Mouse (Mus musculus) cerebellum, postnatal 4 days (tissue): ENCODE measurements around the gene Pdia5.

ENCODE experiments used
- DNase-seq, 2 experiments: peaks; one replicate each; pipeline ENCODE4 v3.0.0; 2022; ENCODE audit warnings: low spot score in 2 of 2, mixed read lengths in 1 of 2

Pdia5 gene

DNA sequence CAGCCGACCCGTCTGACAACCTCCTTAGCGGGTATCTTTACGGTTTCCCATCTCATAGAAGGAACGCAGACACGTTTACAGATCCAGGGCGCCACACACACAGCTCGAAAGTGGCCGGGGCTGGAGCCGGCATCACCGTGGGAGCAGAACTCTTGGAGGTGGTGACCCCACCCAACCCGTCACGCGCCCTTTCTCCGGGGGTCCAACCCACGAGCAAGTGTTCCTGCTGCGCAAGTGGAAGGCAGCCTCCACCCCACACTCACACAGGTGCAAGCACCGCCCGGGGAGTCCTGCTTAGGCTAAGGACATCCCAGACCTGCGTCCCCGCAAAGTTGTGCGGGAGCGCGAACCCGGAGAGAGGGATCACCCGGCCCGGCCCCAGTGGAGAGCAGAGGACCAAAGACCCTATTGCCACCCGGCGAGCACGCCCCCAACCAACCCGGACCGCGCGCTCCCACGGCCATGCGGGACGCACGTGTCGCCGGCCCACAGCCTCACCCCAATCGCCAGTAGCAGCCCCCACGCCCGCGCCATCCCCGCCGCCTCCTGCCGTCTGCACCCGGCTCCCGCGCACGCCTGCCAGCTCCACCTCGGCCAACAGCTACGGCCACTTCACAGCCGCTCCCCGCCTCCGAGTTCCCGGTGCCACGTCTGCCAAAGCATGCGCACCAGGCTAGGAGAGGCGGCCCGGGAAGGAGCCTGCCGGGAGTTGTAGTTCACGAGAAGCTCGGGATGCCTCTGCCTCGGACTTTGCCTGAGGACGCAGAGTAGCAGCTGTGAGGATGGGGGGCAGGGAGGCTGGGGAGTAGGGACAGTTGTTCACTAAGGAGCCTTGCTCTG is at the start of gene Pdia5:
Pdia5 (minus strand) TSS at position 643 of the 840 bp plus-strand sequence.
- peak; percentile 71 to 84 for DNase-seq

DNA sequence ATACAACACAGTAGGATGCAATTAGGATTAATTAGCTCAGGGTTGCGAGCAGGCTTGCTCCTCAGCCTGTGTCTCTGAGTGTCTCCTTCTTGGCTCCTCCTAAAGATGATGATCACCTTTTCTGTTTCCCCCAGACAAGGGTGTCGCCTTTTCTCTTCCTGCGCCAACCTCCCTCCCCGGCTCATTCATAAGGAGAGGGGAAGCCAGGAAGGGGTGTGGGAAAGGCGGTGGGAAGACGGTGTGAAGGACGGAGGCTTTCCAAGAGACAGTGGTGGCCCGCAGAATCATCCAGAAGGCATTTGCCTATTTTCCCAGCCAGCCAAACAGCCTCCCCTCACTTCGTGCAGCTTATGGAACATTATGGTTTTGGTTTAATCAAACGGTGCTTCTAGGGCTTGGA is 48.4 kb upstream of the Pdia5 start:
- DNase-seq = no peak

DNA sequence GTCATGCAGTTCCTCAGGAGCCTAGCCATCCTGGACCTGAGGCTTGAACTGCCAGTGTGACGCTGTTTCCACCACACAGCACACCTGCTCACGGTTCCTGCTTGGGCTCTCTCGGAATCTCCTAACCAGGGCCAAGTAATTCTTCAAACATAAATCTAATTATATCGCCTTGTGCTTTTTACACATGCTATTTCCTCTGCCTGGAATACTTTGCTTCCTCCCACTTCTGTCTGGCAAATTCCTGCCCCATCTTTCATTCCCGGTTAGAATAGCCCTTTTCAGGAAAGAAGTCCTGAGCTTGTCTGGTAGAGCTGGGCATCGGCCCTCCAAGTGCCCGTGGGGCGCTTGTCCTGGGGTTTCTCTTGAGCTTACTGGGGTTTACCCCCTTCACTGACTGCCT is 47.0 kb upstream of the Pdia5 start:
- no peak for DNase-seq

DNA sequence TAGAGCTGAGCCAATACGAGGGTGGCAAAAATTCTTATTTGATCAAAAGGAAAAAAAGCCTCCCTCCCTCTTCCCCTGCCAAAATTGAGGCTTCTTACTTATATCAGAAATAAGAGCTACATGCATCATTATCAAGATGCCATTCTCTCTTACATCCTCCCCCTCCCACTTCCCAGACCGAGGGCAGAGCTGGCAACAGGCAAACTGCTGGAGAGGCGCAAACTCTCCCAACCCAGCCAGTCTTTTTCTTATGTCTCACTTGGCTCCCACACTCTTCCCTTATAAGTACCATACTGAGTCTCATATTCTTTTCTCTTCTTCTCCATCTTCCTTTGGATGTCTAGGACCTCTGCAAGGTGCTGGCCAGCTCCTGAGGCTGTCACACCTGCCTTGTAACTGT is 44.0 kb upstream of the Pdia5 start:
- DNase-seq = no peak

DNA sequence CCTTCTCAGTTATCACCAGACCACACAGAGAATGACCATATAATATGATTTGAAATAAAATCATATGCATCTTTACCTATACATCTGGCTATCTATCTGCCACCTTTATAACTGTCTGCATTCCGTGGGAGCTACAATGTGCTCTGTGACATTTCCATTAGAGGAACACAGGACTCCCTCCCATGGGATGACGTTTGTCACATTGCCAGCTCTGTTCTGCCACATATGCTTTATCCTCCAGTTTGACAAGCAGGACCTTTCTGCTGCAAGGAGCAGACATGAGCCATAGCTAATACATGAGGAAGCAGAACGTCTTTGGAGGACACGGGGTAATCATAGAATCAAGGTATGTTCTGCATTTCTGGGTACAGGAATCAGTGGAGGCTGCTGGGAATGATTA is 33.5 kb upstream of the Pdia5 start:
- DNase-seq = peak in 1 of 2 experiments; percentile 35

DNA sequence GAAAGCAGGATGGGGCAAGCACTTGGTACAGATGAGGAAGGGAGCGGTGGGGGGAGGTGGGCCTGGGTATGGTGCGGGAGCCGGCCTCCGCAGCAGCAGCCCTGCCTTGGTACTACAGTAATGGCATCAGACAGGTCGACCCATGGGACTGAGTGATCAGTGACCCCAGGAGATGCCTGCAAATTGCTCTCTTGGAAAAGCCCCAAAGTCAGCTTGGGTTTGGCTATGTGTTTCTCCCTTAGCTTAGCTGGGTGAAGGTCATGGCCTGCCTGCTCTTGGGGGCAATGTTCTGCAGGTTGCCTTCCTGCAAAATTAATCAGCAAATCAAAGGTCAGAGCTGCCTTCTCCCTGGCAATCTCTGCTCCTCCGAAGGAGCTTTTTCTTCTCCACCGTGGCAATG is 28.6 kb upstream of the Pdia5 start:
- DNase-seq = no peak

DNA sequence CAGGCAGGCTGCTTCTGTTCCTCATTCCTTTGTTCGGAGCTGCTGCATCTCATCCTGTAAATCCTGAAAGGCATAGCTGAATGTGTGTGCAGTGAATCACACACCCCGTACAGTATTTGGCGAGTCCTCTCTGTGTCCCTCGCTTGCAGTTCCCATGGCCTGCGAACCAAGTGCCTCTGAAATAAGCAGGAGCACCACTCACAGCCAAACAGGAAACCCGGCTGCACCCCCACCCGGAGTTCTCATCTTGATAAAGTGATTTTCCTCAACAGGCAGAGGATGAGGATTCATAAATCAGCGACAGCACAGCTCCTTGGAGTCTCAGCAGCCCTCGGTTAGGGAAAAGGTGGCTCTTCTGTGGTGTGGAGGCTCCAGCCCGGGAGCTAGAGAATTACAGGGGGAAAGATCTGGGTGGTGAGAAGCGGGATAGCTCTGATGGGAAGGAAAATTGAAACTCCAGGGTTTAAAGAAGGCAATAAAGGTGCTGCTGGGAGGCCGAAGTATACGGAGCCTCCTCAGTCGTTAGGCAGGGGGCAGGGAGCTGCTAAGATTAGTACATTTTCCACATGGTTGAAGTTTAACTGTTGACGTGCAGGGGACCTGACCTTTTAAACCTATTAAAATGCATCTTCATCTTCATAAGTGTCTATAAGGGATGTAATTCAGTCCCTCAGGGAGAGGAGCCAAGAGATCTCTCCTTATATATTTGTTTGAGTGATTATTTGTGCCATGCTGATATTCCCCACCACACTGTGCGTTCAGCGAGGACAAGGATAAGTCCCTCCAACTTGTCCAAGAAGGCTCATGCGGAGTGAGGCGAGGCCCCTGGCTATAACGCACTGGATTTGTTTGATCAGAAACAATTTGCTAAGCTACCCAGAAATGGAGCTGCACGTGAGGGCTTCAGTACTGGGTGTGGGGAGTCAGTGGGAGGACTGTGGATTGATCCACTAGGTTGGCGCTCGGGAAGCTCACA is 27.6 kb upstream of the Pdia5 start:
- DNase-seq = no peak

DNA sequence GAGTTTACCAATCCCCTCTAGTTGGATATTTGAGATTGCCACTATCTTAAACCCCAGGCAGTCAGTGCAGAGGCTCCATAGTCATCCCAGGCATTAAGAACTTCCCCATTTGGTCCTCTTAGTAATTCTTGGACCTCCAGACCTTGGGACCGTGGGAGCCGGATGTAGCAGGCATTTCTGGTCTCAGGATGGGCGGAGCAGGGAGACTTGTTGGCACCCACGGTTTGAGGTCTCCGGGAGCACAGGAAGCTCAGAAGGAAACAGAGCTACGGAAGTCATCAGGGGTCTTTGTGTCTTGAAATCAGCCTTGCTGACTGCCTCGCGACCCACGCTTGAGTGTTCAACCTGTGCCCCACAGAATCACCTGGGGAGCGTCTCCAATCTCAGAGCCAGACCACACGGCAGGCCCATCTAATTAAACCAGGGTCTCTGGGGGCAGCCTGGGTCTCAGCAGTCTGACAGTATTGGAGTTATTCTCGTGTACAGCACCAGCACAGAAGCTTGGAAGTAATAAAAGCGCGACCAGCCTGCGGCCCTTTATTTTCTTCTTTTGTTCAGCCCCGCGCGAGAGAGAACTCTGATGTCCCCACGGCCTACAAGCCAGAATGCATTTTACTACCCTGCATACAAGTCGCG is 25.4 kb upstream of the Pdia5 start:
- no peak for DNase-seq

DNA sequence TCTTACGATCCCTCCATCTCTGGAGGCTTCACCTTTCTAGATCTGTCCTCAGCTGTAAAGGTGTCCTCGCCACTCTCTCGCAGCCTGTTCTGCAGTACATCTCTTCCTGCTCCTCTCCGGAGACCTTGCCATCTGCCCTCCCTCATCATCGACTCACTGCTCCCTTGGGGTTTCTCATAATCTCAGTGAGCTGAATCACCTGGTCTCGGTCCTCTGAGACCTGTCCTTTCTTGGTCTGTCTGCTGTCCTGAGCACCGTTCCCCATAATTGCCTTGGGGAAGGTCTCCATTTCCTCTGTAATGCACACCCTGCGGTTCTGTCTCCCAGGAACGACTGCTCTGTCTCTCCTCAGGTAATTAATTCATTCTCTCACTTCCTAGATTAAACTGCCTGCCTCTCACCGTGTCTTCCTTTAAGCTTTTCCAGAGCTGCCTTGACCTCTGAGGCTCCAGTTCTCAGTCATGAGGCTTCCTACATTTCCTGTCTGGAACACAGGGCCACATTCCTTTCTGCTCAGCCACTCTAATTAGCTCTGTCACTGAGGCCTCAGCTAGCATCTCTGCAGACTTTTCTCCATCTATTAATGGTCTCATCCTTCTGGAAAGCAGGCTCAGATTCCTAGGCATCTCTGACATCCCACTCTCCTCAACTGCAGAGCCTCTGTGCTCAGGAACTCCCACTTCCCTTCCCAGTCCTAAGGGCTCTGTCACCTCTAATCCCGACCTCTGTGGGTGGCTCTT is 18.8 kb upstream of the Pdia5 start:
- no peak for DNase-seq

DNA sequence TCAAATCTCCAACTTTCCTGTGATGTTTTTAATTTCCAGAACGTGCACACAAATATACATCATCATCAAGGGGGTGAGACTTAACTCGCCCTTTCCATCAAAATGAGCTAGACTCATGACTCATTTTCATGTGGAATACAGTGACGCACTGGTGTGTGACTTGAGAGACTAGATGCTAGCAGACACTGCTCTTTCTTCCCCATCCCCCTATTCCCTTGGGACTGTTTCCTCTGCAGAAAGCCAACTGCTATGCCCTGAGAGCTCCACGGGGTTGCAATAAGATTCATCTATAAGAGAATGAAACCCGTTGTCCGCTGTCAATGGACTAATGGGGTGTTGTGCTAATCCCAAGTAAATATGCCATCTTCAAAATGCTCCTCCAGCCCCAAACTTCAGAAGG is 17.9 kb upstream of the Pdia5 start:
- DNase-seq = no peak

DNA sequence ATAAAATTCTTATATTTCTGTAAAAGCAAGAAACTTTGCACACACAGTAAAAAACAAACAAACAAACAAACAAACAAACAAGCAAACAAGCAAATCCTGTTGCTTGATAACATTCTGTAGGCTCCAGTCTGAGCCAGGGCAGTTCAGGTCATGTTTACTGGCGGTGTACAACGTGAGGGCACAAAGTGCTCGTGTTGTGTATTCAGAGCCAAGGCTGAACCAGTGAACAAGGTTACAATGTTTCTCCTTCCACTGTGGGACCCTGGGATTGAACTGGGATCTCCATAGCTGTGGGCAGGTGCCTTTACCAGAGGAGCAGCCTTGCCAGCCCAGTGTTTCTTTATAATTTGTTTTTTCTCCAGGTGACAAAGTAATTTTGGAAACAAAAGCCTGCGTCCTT is 15.1 kb upstream of the Pdia5 start:
- DNase-seq = no peak

DNA sequence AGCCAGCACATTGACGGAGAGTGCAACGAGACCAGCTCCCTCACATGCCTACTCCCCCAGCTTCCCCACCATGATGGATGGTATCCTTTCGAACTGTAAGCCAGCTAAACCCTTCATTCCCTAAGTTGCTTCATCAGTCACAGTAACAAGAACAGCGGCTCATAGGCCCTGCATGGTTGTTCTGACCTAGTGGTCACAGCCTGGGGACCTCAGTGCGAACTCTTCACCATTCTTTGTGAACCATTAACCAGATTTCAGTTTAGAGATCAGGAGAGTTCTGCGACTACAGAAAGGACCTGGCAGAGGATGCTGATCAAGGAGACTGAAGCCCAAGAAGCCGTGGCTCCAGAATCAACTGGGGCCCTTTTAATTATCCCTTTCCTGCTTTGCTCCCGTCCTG is 13.6 kb upstream of the Pdia5 start:
- no peak for DNase-seq

DNA sequence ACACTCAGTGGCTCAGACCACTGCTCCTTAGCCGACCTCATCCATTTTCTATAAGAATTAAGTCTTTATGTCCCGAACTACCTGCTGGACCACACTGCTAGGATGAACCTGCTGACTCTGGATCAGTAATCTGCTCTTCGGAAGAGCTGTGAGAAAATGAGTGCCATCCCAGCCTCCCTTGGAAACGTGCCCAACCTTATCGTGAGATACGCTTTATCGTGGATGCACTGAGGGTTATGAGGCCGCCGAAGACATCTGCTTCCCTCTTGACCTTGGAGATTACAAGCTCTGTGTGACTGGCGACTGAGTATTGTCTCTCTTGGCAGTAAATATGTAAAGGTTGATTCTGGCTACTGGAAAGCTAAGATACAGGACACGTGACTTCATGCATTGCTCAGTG is 11.8 kb upstream of the Pdia5 start:
- no peak for DNase-seq

DNA sequence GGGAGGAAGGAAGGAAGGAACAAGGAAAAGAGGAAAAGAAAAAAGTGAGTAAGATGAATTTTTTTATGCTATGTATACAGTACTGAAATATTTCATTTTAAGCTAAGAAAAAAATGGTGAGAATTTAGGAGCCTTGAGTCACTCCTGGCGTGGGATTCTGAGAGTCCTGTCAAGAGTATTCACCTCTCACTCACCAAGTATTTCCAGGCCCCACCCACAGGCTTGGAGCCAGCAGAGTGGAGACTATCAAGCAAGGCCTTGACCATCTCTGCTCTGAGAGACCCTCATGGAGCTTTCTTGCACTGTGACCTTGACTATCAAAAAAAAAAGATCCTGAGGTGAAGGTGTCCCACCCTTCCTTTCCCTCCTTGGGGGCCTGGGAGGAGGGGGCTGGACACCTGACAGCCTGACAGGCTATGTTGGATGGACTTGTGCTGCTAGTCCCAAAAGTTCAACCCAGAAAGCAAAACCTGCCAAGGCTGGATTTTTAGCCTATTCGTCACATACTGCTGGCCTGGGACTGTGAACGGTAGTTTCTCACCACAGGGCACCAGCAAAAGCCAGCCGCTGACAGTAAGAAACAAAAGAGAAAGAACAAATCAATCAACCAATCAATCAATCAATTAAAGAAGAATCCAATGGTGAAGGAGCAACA is 10.6 kb upstream of the Pdia5 start:
- no peak for DNase-seq

DNA sequence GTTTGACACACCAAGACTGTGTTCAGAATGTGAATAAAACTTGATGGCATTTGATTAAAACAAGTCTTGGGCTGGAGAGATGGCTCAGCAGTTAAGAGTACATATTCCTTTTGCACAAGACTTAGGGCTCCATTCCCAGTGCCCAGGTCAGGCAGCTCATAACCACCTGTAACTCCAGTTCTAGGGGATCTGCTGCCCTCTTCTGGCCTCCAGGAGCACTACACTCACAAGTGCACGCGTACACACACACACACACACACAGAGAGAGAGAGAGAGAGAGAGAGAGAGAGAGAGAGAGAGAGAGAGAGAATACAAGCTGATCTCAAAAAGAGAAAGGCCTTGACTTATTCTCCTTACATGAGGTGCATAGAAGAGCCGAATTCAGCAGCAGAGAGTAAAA is 9.7 kb upstream of the Pdia5 start:
- DNase-seq = no peak

DNA sequence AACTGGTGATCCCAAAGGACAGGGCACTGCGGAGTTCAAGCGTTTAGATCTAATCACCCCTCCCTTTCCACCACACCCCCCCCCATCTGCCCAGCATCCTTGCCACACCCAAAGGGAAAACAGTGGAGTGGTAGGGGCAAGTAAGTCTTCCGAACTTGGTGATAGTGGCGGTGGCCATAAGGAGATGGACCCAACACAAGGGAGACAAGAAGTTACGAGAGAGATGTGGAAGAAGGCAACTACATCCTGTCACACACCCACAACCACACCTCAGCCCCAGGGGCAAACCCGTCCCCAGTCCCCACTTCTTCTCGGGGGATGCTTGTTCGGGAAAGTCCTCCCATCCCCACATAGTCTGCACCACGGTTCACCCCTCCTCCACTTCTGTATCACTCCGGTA is 880 bp downstream of the Pdia5 start:
- DNase-seq = no peak

DNA sequence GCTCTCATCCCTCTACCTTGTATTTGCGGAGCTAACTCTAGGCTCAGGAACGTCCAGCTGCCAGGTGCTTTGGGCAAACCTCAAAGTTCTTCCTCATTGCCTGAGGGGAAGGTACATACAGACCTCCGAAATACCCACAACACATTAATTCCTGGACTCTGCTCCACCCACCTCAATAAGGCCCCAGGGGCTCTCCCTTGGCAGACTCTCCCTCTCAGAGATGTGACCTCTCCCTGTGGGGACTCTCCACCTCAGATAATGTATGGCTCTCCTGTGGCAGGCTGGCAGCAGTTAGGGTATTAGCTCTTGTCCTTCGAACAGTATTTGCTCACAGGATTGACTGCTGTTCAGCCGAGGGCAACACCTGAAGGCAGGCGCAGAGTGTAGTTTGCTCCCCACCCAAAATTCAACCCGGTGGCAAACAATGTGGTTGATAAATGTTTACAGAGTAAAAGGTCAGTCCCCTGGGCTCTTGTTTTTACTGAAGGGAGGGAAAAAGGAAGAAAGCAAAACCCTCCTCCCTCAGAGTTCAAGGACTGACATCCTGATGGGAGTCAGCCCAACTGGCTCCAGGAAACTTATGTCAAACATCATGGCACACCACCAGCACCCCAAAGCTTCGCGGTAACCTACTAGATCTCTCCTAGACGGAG is 1.5 kb downstream of the Pdia5 start:
- no peak for DNase-seq

DNA sequence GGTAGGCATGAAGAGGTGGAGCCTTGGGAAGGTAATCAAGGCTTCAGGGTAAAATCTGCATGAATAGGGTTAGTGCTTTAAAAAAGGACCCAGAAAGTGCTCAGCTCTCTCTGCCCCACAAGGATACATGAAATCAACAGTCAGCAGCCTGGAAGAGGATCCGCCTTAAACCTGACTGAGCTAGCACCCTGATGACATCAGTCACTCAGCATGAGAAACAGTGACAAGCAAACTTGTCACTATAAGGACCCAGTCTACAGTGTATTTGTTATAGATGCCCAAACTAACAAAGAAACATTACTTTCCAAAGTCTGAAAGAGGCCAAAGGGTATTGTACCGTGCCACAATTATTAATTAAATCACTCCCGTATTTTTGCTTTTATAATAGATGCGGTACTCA is 2.9 kb downstream of the Pdia5 start:
- DNase-seq = no peak

DNA sequence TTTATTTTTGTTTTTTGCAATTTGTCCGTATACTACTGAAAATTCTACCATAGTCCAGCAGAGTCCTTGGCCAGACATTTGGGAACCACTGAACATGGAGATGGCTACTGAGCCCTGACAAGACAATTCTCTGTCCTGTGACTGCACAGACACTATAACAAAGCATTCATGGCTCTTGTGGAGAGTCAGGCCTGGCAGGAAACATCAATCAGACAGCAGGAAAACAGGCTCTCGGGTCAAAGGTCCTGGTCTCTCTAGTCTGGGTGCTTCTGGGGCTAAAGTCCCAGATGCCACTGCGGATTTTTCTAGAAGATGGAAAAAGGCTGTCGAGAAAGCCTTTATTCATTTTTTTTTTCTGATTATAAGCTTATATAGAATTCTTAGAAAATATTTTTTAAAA is 3.6 kb downstream of the Pdia5 start:
- no peak for DNase-seq

DNA sequence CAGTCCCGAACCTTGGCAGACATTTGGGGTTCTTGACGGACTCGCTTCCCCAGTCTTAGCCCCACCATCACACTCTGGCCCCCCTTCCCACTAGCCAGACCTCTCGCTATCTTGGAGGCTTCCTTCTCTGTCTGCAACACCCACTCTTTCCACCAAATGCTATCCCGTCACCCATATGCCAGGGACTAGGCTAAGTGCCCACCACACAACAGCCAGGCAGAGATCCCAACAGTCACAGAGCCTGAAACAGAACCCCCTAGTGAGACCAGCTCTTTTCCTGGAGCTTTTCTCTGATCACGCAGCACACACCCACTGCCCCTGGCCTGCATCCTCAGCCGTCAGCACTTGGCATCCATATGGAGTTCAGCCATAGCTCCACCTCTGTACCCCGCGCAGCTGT is 5.0 kb downstream of the Pdia5 start:
- DNase-seq = no peak
